Mouse (Mus musculus): ENCODE measurements around the gene Cdk2ap2.
"Not testable (repeated sequence)": the region's sequence is repeated elsewhere in the genome, so short reads cannot be mapped to it uniquely, and the experiment has no call there.

The Cdk2ap2 gene

GRCm38 (mm10) chr19:4066877-4067276 is 30.1 kb upstream of the Cdk2ap2 start:
- DNase-seq (ENCODE audit: low read depth, low spot score) = no peak

- DNase-seq (ENCODE audit: low read depth, low spot score) = not testable (repeated sequence)
Measured at GRCm38 (mm10) chr19:4068242-4068641, 28.7 kb upstream of the Cdk2ap2 start.

- DNase-seq (ENCODE audit: low read depth, low spot score) = no peak
Measured at GRCm38 (mm10) chr19:4068717-4069410, 28.1 kb upstream of the Cdk2ap2 start.

GRCm38 (mm10) chr19:4070311-4070710 is 26.7 kb upstream of the Cdk2ap2 start:
- no peak for DNase-seq (ENCODE audit: low read depth, low spot score)

GRCm38 (mm10) chr19:4070756-4071155 is 26.2 kb upstream of the Cdk2ap2 start:
- DNase-seq (ENCODE audit: low read depth, low spot score) = no peak

- DNase-seq (ENCODE audit: low read depth, low spot score) = no peak
Measured at GRCm38 (mm10) chr19:4071406-4071805, 25.6 kb upstream of the Cdk2ap2 start.

GRCm38 (mm10) chr19:4072706-4073424 is 24.1 kb upstream of the Cdk2ap2 start:
- DNase-seq (ENCODE audit: low read depth, low spot score) = no peak

- no peak for DNase-seq (ENCODE audit: low read depth, low spot score)
Measured at GRCm38 (mm10) chr19:4075531-4075930, 21.5 kb upstream of the Cdk2ap2 start.

- no peak for DNase-seq (ENCODE audit: low read depth, low spot score)
Measured at GRCm38 (mm10) chr19:4079594-4079993, 17.4 kb upstream of the Cdk2ap2 start.

- DNase-seq (ENCODE audit: low read depth, low spot score) = no peak
Measured at GRCm38 (mm10) chr19:4080511-4081009, 16.4 kb upstream of the Cdk2ap2 start.

- no peak for DNase-seq (ENCODE audit: low read depth, low spot score)
Measured at GRCm38 (mm10) chr19:4081394-4081793, 15.6 kb upstream of the Cdk2ap2 start, which contains the start of gene Cabp2. Cabp2 (plus strand) TSS chr19:4081578.

GRCm38 (mm10) chr19:4082219-4082965 is 14.6 kb upstream of the Cdk2ap2 start:
- no peak for DNase-seq (ENCODE audit: low read depth, low spot score)

- no peak for DNase-seq (ENCODE audit: low read depth, low spot score)
Measured at GRCm38 (mm10) chr19:4083316-4083715, 13.7 kb upstream of the Cdk2ap2 start.

GRCm38 (mm10) chr19:4083826-4084225 is 13.2 kb upstream of the Cdk2ap2 start:
- no peak for DNase-seq (ENCODE audit: low read depth, low spot score)

GRCm38 (mm10) chr19:4084984-4085383 is 12.0 kb upstream of the Cdk2ap2 start:
- DNase-seq (ENCODE audit: low read depth, low spot score) = no peak

- no peak for DNase-seq (ENCODE audit: low read depth, low spot score)
Measured at GRCm38 (mm10) chr19:4086156-4086555, 10.8 kb upstream of the Cdk2ap2 start.

- DNase-seq (ENCODE audit: low read depth, low spot score) = no peak
Measured at GRCm38 (mm10) chr19:4087090-4087489, 9.9 kb upstream of the Cdk2ap2 start.

GRCm38 (mm10) chr19:4088146-4088545 is 8.8 kb upstream of the Cdk2ap2 start:
- DNase-seq (ENCODE audit: low read depth, low spot score) = no peak

GRCm38 (mm10) chr19:4089128-4089527 is 7.9 kb upstream of the Cdk2ap2 start:
- DNase-seq (ENCODE audit: low read depth, low spot score) = no peak

GRCm38 (mm10) chr19:4090446-4090845 is 6.5 kb upstream of the Cdk2ap2 start:
- DNase-seq (ENCODE audit: low read depth, low spot score) = no peak

GRCm38 (mm10) chr19:4091383-4091782 is 5.6 kb upstream of the Cdk2ap2 start:
- no peak for DNase-seq (ENCODE audit: low read depth, low spot score)

GRCm38 (mm10) chr19:4092750-4093149 is 4.2 kb upstream of the Cdk2ap2 start:
- DNase-seq (ENCODE audit: low read depth, low spot score) = no peak
